Mouse (Mus musculus) neural tube, embryonic 11.5 days (tissue): ENCODE results near the gene Zfp382. TPM values are rescaled to one million over a fixed set of nuclear protein-coding genes. Genes with fewer than 3 reads are reported as not detected.
A peak's percentile ranks its signal among the peaks of the same experiment; 100 is the strongest.
"Not testable (repeated sequence)": the region's sequence is repeated elsewhere in the genome, so short reads cannot be mapped to it uniquely, and the experiment has no call there.

Experiments
- ATAC-seq: fragments of 200-750 bp; cut with Nextera tagmentation; 2 replicates; pipeline ENCODE4 v1.8.0; 2017; ENCODE audit warnings: moderate number of reproducible peaks, mild to moderate bottlenecking, moderate TSS enrichment, moderate library complexity; ENCODE audit not compliant: insufficient read depth, low FRiP score, low TSS enrichment
- DNase-seq: peaks from one replicate; pipeline ENCODE4 v3.0.0-alpha.2; 2015; ENCODE audit warnings: low spot score
- H3K27ac ChIP-seq: fragments of 300-500 bp; sonication (generic); 2 replicates; pipeline ENCODE4 v1.5.1; 2014; ENCODE audit warnings: low read depth, mild to moderate bottlenecking, low read length
- H3K27me3 ChIP-seq: fragments of 300-500 bp; sonication (generic); 2 replicates; pipeline ENCODE4 v1.6.1; 2014; ENCODE audit warnings: mild to moderate bottlenecking, low read length, mixed read lengths; ENCODE audit not compliant: control insufficient read depth, insufficient read depth
- H3K36me3 ChIP-seq: fragments of 300-500 bp; sonication (generic); 2 replicates; pipeline ENCODE4 v1.6.1; 2014; ENCODE audit warnings: mild to moderate bottlenecking, low read length, moderate library complexity, mixed read lengths; ENCODE audit not compliant: control insufficient read depth, insufficient read depth
- H3K4me1 ChIP-seq: fragments of 300-500 bp; sonication (generic); 2 replicates; pipeline ENCODE4 v1.6.1; 2014; ENCODE audit warnings: low read length, mixed read lengths; ENCODE audit not compliant: control insufficient read depth, insufficient read depth
- H3K4me2 ChIP-seq: fragments of 300-500 bp; sonication (generic); 2 replicates; pipeline ENCODE4 v1.6.1; 2014; ENCODE audit warnings: low read depth, mild to moderate bottlenecking, moderate library complexity
- H3K4me3 ChIP-seq: fragments of 300-500 bp; sonication (generic); 2 replicates; pipeline ENCODE4 v1.5.1; 2014; ENCODE audit warnings: low read depth, low read length
- H3K9ac ChIP-seq: fragments of 300-500 bp; sonication (generic); 2 replicates; pipeline ENCODE4 v1.6.1; 2014; ENCODE audit warnings: mild to moderate bottlenecking, low read length
- H3K9me3 ChIP-seq: fragments of 300-500 bp; sonication (generic); 2 replicates; pipeline ENCODE4 v1.6.1; 2016; ENCODE audit warnings: low read length; ENCODE audit not compliant: control insufficient read depth
- WGBS: fragments of 180-500 bp; shearing (Covaris S2); extraction: QIAGEN DNeasy Blood & Tissue Kit; methylation state at CpG from one replicate; pipeline ENCODE4 v1.1.7; 2014; 5-methylcytosine and 5-hydroxymethylcytosine counted together
- polyA plus RNA-seq: library from polyadenylated mRNA; unstranded; fragments of >200 nt; fragmentation: Nextera tagmentation; extraction: Ambion mirVana; gene quantifications from 2 replicates; pipeline ENCODE4 v1.2.1, GENCODE M21; 2014

Gene Zfp382
- polyA plus RNA-seq, 1 experiment from 2014 or later: 10.5 TPM

GRCm38 (mm10) chr7:30093918-30094415 is 27.8 kb upstream of the Zfp382 start:
- Histone ChIP-seq H3K27me3 (no peaks in the 10 kb centered on the region), H3K4me1 (peaks cover 4% of the 10 kb centered on the region), H3K9ac (no peak overlapping the region), H3K36me3 (peaks cover 3% of the 10 kb centered on the region; the same call in 1 of the 2 replicates), H3K27ac (no peak overlapping the region), H3K9me3 (no peaks in the 10 kb centered on the region), H3K4me2 (peak overlapping the region; percentile 74), H3K4me3 (peak overlapping the region; percentile 68)
- 76% methylated on average over 6 of the region's 6 CpGs for WGBS
- no peak for ATAC-seq
- no peak for DNase-seq

- Histone ChIP-seq H3K36me3 (peaks cover 4% of the 10 kb centered on the region; the same call in 1 of the 2 replicates), H3K4me3 (peak within 1 kb of the TSS; percentile 68), H3K4me1 (no peaks in the 10 kb centered on the region), H3K27ac (peak within 1 kb of the TSS; percentile 94), H3K9ac (peak within 1 kb of the TSS; percentile 95), H3K4me2 (peak within 1 kb of the TSS; percentile 74), H3K9me3 (no peaks in the 10 kb centered on the region), H3K27me3 (no peaks in the 10 kb centered on the region)
- ATAC-seq (peak; percentile 75), DNase-seq (peak; percentile 94)
- under 1% methylated on average over 26 of the region's 26 CpGs for WGBS
Observed at GRCm38 (mm10) chr7:30094646-30095429, 26.9 kb upstream of the Zfp382 start, which contains the start of gene Zfp260. Zfp260 (plus strand) TSS chr7:30094777.

- Histone ChIP-seq H3K4me1 (no peaks in the 10 kb centered on the region), H3K27ac (no peak overlapping the region; the same call in 1 of the 2 replicates), H3K27me3 (no peaks in the 10 kb centered on the region), H3K36me3 (peaks cover 11% of the 10 kb centered on the region), H3K9ac (peak overlapping the region; percentile 95), H3K9me3 (no peaks in the 10 kb centered on the region), H3K4me3 (peak overlapping the region; percentile 68), H3K4me2 (peak overlapping the region; percentile 74)
- DNase-seq: no peak
- WGBS: 13% methylated on average over 5 of the region's 5 CpGs
- ATAC-seq: no peak
Observed at GRCm38 (mm10) chr7:30095551-30096125, 26.1 kb upstream of the Zfp382 start.

GRCm38 (mm10) chr7:30099297-30099696 is 22.4 kb upstream of the Zfp382 start:
- no peak overlapping the region for H3K4me2 ChIP-seq
- H3K4me1 ChIP-seq: no peaks in the 10 kb centered on the region
- H3K9ac ChIP-seq: no peak overlapping the region
- no peak for ATAC-seq
- H3K36me3 ChIP-seq: peaks cover 34% of the 10 kb centered on the region
- no peak for DNase-seq
- 96% methylated on average over 13 of the region's 13 CpGs for WGBS
- no peaks in the 10 kb centered on the region for H3K27me3 ChIP-seq
- H3K27ac ChIP-seq: no peak overlapping the region
- H3K4me3 ChIP-seq: no peak overlapping the region
- H3K9me3 ChIP-seq: peaks cover 12% of the 10 kb centered on the region

GRCm38 (mm10) chr7:30116076-30116475 is 5.7 kb upstream of the Zfp382 start:
- ATAC-seq: no peak
- Histone ChIP-seq H3K27ac (no peak overlapping the region), H3K9me3 (no peaks in the 10 kb centered on the region; the same call in 1 of the 2 replicates), H3K9ac (no peak overlapping the region), H3K4me3 (no peak overlapping the region), H3K36me3 (no peaks in the 10 kb centered on the region), H3K4me1 (no peaks in the 10 kb centered on the region), H3K27me3 (no peaks in the 10 kb centered on the region), H3K4me2 (no peak overlapping the region)
- no peak for DNase-seq
- 96% methylated on average over 5 of the region's 5 CpGs for WGBS

- not testable (repeated sequence) for H3K4me1 ChIP-seq, H3K27ac ChIP-seq, H3K4me3 ChIP-seq, H3K9me3 ChIP-seq, H3K27me3 ChIP-seq, H3K4me2 ChIP-seq, H3K9ac ChIP-seq, H3K36me3 ChIP-seq, ATAC-seq, DNase-seq
- 95% methylated on average over 12 of the region's 12 CpGs for WGBS
Observed at GRCm38 (mm10) chr7:30117935-30118334, 3.8 kb upstream of the Zfp382 start.

GRCm38 (mm10) chr7:30122188-30122530 is 417 bp downstream of the Zfp382 start:
- H3K4me3 ChIP-seq: peak overlapping the region; percentile 55
- DNase-seq: no peak
- no peaks in the 10 kb centered on the region for H3K9me3 ChIP-seq
- H3K9ac ChIP-seq: peak overlapping the region; percentile 71
- peak overlapping the region; percentile 74 for H3K4me2 ChIP-seq
- no peaks in the 10 kb centered on the region for H3K27me3 ChIP-seq
- 8% methylated on average over 15 of the region's 15 CpGs for WGBS
- peak overlapping the region; percentile 70; the same call in 1 of the 2 replicates for H3K27ac ChIP-seq
- H3K36me3 ChIP-seq: no peaks in the 10 kb centered on the region
- ATAC-seq: 0 out of 2 replicates have a peak, but pooled peaks have one; percentile 16
- no peaks in the 10 kb centered on the region for H3K4me1 ChIP-seq

GRCm38 (mm10) chr7:30129900-30130299 is 8.2 kb downstream of the Zfp382 start:
- H3K36me3 ChIP-seq: peaks cover 32% of the 10 kb centered on the region
- no peak overlapping the region for H3K4me3 ChIP-seq
- no peaks in the 10 kb centered on the region for H3K9me3 ChIP-seq
- DNase-seq: no peak
- H3K27me3 ChIP-seq: no peaks in the 10 kb centered on the region
- H3K9ac ChIP-seq: no peak overlapping the region
- no peak for ATAC-seq
- WGBS: 96% methylated on average over 8 of the region's 8 CpGs
- no peak overlapping the region for H3K27ac ChIP-seq
- H3K4me1 ChIP-seq: no peaks in the 10 kb centered on the region
- H3K4me2 ChIP-seq: no peak overlapping the region
